Mouse (Mus musculus) midbrain, embryonic 13.5 days (tissue): ENCODE results near the gene Cntnap2. TPM values are rescaled to one million over a fixed set of nuclear protein-coding genes. Genes with fewer than 3 reads are reported as not detected.

Experiments
- ATAC-seq: fragments of 200-750 bp; cut with Nextera tagmentation; 2 replicates; pipeline ENCODE4 v1.8.0; 2017; ENCODE audit warnings: mild to moderate bottlenecking, moderate TSS enrichment, moderate library complexity
- H3K27ac ChIP-seq: fragments of 300-500 bp; sonication (generic); 2 replicates; pipeline ENCODE4 v1.5.1; 2015; ENCODE audit warnings: inconsistent platforms, mild to moderate bottlenecking, moderate library complexity
- H3K27me3 ChIP-seq: fragments of 300-500 bp; sonication (generic); 2 replicates; pipeline ENCODE4 v1.6.1; 2015; ENCODE audit warnings: mild to moderate bottlenecking, inconsistent platforms
- H3K36me3 ChIP-seq: fragments of 300-500 bp; sonication (generic); 2 replicates; pipeline ENCODE4 v1.6.1; 2015; ENCODE audit warnings: mild to moderate bottlenecking, inconsistent platforms
- H3K4me1 ChIP-seq: fragments of 300-500 bp; sonication (generic); replicated peaks from 2 replicates; pipeline ENCODE4 v1.6.1; 2015; ENCODE audit warnings: inconsistent platforms
- H3K4me2 ChIP-seq: fragments of 300-500 bp; sonication (generic); replicated peaks from 2 replicates; pipeline ENCODE4 v1.6.1; 2015; ENCODE audit warnings: moderate library complexity, mild to moderate bottlenecking, inconsistent platforms
- H3K4me3 ChIP-seq: fragments of 300-500 bp; sonication (generic); replicated peaks from 2 replicates; pipeline ENCODE4 v1.5.1; 2015; ENCODE audit warnings: mild to moderate bottlenecking, inconsistent platforms
- H3K9ac ChIP-seq: fragments of 300-500 bp; sonication (generic); replicated peaks from 2 replicates; pipeline ENCODE4 v1.6.1; 2015; ENCODE audit warnings: mild to moderate bottlenecking, inconsistent platforms
- H3K9me3 ChIP-seq: fragments of 300-500 bp; sonication (generic); 2 replicates; pipeline ENCODE4 v1.6.1; 2016; ENCODE audit warnings: mild to moderate bottlenecking, inconsistent platforms
- WGBS: fragments of 180-500 bp; shearing (Covaris S2); methylation state at CpG from one replicate; pipeline ENCODE4 v1.1.7; 2015; 5-methylcytosine and 5-hydroxymethylcytosine counted together
- polyA plus RNA-seq: library from polyadenylated mRNA; unstranded; fragments of >200 nt; fragmentation: Nextera tagmentation; extraction: Ambion mirVana; gene quantifications from 2 replicates; pipeline ENCODE4 v1.2.1, GENCODE M21; 2015

Gene Cntnap2
- 58.9 and 72.9 TPM in 2 replicates for polyA plus RNA-seq

GRCm38 (mm10) chr6:45059091-45059490 is at the start of gene Cntnap2:
Gene Cntnap2 (plus strand): TSS chr6:45059357.
- peak within 1 kb of the TSS; percentile 65 for H3K4me2 ChIP-seq
- H3K4me3 ChIP-seq: peak within 1 kb of the TSS; percentile 60
- no peaks in the 10 kb centered on the region for H3K36me3 ChIP-seq
- H3K9me3 ChIP-seq: no peaks in the 10 kb centered on the region
- peaks cover 10% of the 10 kb centered on the region; the same call in 1 of the 2 replicates for H3K4me1 ChIP-seq
- WGBS: 12% methylated on average over 7 of the region's 8 CpGs
- H3K9ac ChIP-seq: peak within 1 kb of the TSS; percentile 74
- peak within 1 kb of the TSS; percentile 84 for H3K27ac ChIP-seq
- ATAC-seq: peak; percentile 69
- no peaks in the 10 kb centered on the region for H3K27me3 ChIP-seq

GRCm38 (mm10) chr6:45026011-45026682 is 33.0 kb upstream of the Cntnap2 start:
- no peak overlapping the region for H3K27ac ChIP-seq
- ATAC-seq: peak; percentile 85
- 26% methylated on average over 9 of the region's 9 CpGs for WGBS
- no peaks in the 10 kb centered on the region for H3K9me3 ChIP-seq
- no peaks in the 10 kb centered on the region for H3K27me3 ChIP-seq
- no peaks in the 10 kb centered on the region for H3K36me3 ChIP-seq
- H3K9ac ChIP-seq: no peak overlapping the region
- H3K4me1 ChIP-seq: no peaks in the 10 kb centered on the region
- H3K4me3 ChIP-seq: no peak overlapping the region
- no peak overlapping the region for H3K4me2 ChIP-seq

GRCm38 (mm10) chr6:45039454-45039853 is 19.7 kb upstream of the Cntnap2 start:
- 59% methylated on average over 1 of the region's 1 CpGs for WGBS

GRCm38 (mm10) chr6:45059556-45060471 is 657 bp downstream of the Cntnap2 start:
- Histone ChIP-seq H3K36me3 (no peaks in the 10 kb centered on the region), H3K27ac (peak overlapping the region; percentile 84), H3K4me2 (peak overlapping the region; percentile 65), H3K9ac (peak overlapping the region; percentile 74), H3K9me3 (no peaks in the 10 kb centered on the region), H3K27me3 (no peaks in the 10 kb centered on the region), H3K4me1 (peaks cover 10% of the 10 kb centered on the region; the same call in 1 of the 2 replicates), H3K4me3 (peak overlapping the region; percentile 60)
- WGBS: under 1% methylated on average over 32 of the region's 37 CpGs
- ATAC-seq: peak; percentile 96

More at GRCm38 (mm10) chr6:45039454-45039853, 19.7 kb upstream of the Cntnap2 start:
- H3K4me3 ChIP-seq: no peak overlapping the region
- H3K9me3 ChIP-seq: no peaks in the 10 kb centered on the region
- H3K27me3 ChIP-seq: no peaks in the 10 kb centered on the region
- H3K4me2 ChIP-seq: no peak overlapping the region
- H3K9ac ChIP-seq: no peak overlapping the region
- H3K4me1 ChIP-seq: no peaks in the 10 kb centered on the region
- no peak for ATAC-seq
- H3K27ac ChIP-seq: no peak overlapping the region
- no peaks in the 10 kb centered on the region for H3K36me3 ChIP-seq

GRCm38 (mm10) chr6:45062214-45062997 is 3.2 kb downstream of the Cntnap2 start:
- no peaks in the 10 kb centered on the region for H3K36me3 ChIP-seq
- H3K9ac ChIP-seq: no peak overlapping the region
- 70% methylated on average over 5 of the region's 5 CpGs for WGBS
- no peak overlapping the region for H3K27ac ChIP-seq
- H3K4me2 ChIP-seq: no peak overlapping the region
- ATAC-seq: no peak
- no peaks in the 10 kb centered on the region for H3K9me3 ChIP-seq
- H3K27me3 ChIP-seq: no peaks in the 10 kb centered on the region
- H3K4me3 ChIP-seq: no peak overlapping the region
- peaks cover 10% of the 10 kb centered on the region; the same call in 1 of the 2 replicates for H3K4me1 ChIP-seq

- WGBS: 88% methylated on average over 1 of the region's 1 CpGs
- no peaks in the 10 kb centered on the region for H3K9me3 ChIP-seq
- no peaks in the 10 kb centered on the region for H3K4me1 ChIP-seq
- no peak overlapping the region for H3K27ac ChIP-seq
- no peak for ATAC-seq
- H3K27me3 ChIP-seq: no peaks in the 10 kb centered on the region
- no peak overlapping the region for H3K4me2 ChIP-seq
- no peak overlapping the region for H3K4me3 ChIP-seq
- H3K36me3 ChIP-seq: no peaks in the 10 kb centered on the region
- H3K9ac ChIP-seq: no peak overlapping the region
Measured at GRCm38 (mm10) chr6:45088304-45088703, 29.1 kb downstream of the Cntnap2 start.

- no peaks in the 10 kb centered on the region for H3K9me3 ChIP-seq
- H3K9ac ChIP-seq: no peak overlapping the region
- H3K4me2 ChIP-seq: no peak overlapping the region
- H3K27me3 ChIP-seq: no peaks in the 10 kb centered on the region
- no peaks in the 10 kb centered on the region for H3K36me3 ChIP-seq
- H3K4me3 ChIP-seq: no peak overlapping the region
- H3K4me1 ChIP-seq: no peaks in the 10 kb centered on the region
- ATAC-seq: no peak
- H3K27ac ChIP-seq: no peak overlapping the region
Measured at GRCm38 (mm10) chr6:45113613-45114012, 54.5 kb downstream of the Cntnap2 start.

GRCm38 (mm10) chr6:45144882-45145281 is 85.7 kb downstream of the Cntnap2 start:
- H3K36me3 ChIP-seq: no peaks in the 10 kb centered on the region
- H3K4me2 ChIP-seq: no peak overlapping the region
- H3K4me3 ChIP-seq: no peak overlapping the region
- H3K27me3 ChIP-seq: no peaks in the 10 kb centered on the region
- no peaks in the 10 kb centered on the region for H3K4me1 ChIP-seq
- no peak overlapping the region for H3K9ac ChIP-seq
- no peak overlapping the region for H3K27ac ChIP-seq
- WGBS: 68% methylated on average over 2 of the region's 2 CpGs
- ATAC-seq: no peak
- H3K9me3 ChIP-seq: no peaks in the 10 kb centered on the region

GRCm38 (mm10) chr6:45205039-45205438 is 145.9 kb downstream of the Cntnap2 start:
- Histone ChIP-seq H3K4me1 (0 out of 2 replicates have a peak, but pooled peaks cover 2% of the 10 kb centered on the region), H3K27me3 (no peaks in the 10 kb centered on the region), H3K36me3 (no peaks in the 10 kb centered on the region), H3K4me3 (no peak overlapping the region), H3K4me2 (no peak overlapping the region), H3K9me3 (no peaks in the 10 kb centered on the region), H3K9ac (no peak overlapping the region), H3K27ac (no peak overlapping the region)
- 76% methylated on average over 2 of the region's 2 CpGs for WGBS
- ATAC-seq: no peak

GRCm38 (mm10) chr6:45214330-45214729 is 155.2 kb downstream of the Cntnap2 start:
- peak; percentile 56; the same call in 1 of the 2 replicates for ATAC-seq
- Histone ChIP-seq H3K4me2 (no peak overlapping the region), H3K36me3 (no peaks in the 10 kb centered on the region), H3K27me3 (no peaks in the 10 kb centered on the region), H3K4me1 (peaks cover 6% of the 10 kb centered on the region; the same call in 1 of the 2 replicates), H3K4me3 (no peak overlapping the region), H3K27ac (no peak overlapping the region), H3K9me3 (no peaks in the 10 kb centered on the region), H3K9ac (no peak overlapping the region)
- WGBS: 26% methylated on average over 1 of the region's 1 CpGs

GRCm38 (mm10) chr6:45229002-45229401 is 169.8 kb downstream of the Cntnap2 start:
- WGBS: 95% methylated on average over 1 of the region's 1 CpGs
- no peaks in the 10 kb centered on the region for H3K36me3 ChIP-seq
- no peak overlapping the region for H3K4me2 ChIP-seq
- H3K27me3 ChIP-seq: no peaks in the 10 kb centered on the region
- no peak overlapping the region for H3K27ac ChIP-seq
- H3K4me3 ChIP-seq: no peak overlapping the region
- no peak for ATAC-seq
- no peak overlapping the region for H3K9ac ChIP-seq
- H3K4me1 ChIP-seq: no peaks in the 10 kb centered on the region
- H3K9me3 ChIP-seq: no peaks in the 10 kb centered on the region
